Mouse (Mus musculus): ENCODE results near the gene Rfesd.

DNA sequence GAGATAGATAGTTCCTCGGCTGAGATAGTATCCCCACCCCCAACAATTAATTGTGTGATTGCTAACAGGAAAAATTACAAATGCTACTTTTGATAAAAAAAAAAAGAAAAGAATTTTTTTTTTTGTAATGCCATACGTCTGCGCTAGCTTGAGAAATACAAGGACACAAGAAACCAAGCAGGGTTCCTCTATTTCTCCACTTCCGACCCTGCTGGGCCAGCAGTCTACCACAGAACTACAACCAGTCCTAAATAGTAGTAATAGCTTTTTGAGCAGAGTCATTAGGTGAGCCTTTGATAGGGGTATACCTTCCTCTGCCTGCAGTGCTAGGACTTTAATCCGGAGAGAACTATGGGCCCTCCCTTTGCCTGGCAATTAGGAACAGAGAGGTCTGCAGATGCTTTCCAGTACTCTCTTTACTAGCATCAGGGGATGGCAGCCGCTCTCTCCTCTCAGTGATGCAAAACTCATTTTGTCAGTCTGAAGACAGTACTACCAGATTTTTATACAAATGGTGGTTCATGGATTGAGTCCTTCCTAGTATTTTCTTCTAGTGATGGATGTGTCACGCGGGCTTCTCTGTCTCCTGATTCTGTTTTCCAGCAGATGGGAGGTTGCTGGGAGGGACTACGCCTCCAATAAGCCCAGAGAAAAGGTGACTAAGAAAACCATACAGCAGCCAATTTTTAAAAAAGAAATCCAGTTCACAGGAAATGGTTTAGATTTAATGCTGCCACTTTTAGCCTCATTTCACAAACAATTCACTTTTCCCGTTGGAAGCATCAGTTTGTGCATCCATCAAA, 38.9 kb upstream of the Rfesd start:
- TF ChIP-seq CTCF (IDR thresholded peaks at IDR 0.05; ENCODE audit: control insufficient read depth, insufficient read depth, insufficient read length): no peak
- no peak for TF ChIP-seq USF1 (IDR thresholded peaks at IDR 0.05; ENCODE audit: low read depth)
- no peak for TF ChIP-seq MYOD1 (IDR thresholded peaks at IDR 0.05; ENCODE audit: control insufficient read depth, insufficient read length, low read depth)
- no peak for TF ChIP-seq MAX (IDR thresholded peaks at IDR 0.05)
- TF ChIP-seq MYOG (IDR thresholded peaks at IDR 0.05; ENCODE audit: control insufficient read depth, extremely low read depth, insufficient read length): no peak
- TF ChIP-seq CEBPB (IDR thresholded peaks at IDR 0.05; ENCODE audit: low read depth): no peak
- TF ChIP-seq FOSL1 (IDR thresholded peaks at IDR 0.05; ENCODE audit: insufficient read depth, low read length, poor library complexity, severe bottlenecking): no peak

All from C2C12 (cell line).